Mouse (Mus musculus) lung, adult 2 months (tissue): ENCODE measurements around the gene Nrm.

ENCODE experiments used
- CTCF ChIP-seq: fragments of 200-500 bp; IDR thresholded peaks from 2 replicates; pipeline ENCODE4 v1.5.1; 2011; ENCODE audit warnings: mild to moderate bottlenecking, low read length, control low read depth; ENCODE audit not compliant: insufficient read depth
- POLR2A ChIP-seq: fragments of 200-500 bp; IDR thresholded peaks from 2 replicates; pipeline ENCODE4 v1.6.1; 2011; ENCODE audit warnings: low read depth, mild to moderate bottlenecking, control low read depth, low read length, borderline replicate concordance; ENCODE audit errors: extremely low read depth

GRCm38 (mm10) chr17:35866911-35867890 lies 6.1 kb downstream of the Nrm start:
- TF ChIP-seq CTCF (peak; percentile 31; the same call in 1 of the 2 replicates), POLR2A (no peak)
